Mouse (Mus musculus) limb, embryonic 15.5 days (tissue): ENCODE measurements around the gene Coro2b. TPM values are rescaled to one million over a fixed set of nuclear protein-coding genes. Genes with fewer than 3 reads are reported as not detected.

Experiments used
- ATAC-seq: fragments of 200-750 bp; cut with Nextera tagmentation; 2 replicates; pipeline ENCODE4 v1.8.0; 2017; ENCODE audit warnings: low read depth, moderate TSS enrichment; ENCODE audit not compliant: insufficient number of reproducible peaks, low FRiP score, low TSS enrichment
- H3K27ac ChIP-seq: fragments of 300-500 bp; sonication (generic); 2 replicates; pipeline ENCODE4 v1.5.1; 2015; ENCODE audit warnings: moderate library complexity, mild to moderate bottlenecking, inconsistent platforms
- H3K27me3 ChIP-seq: fragments of 300-500 bp; sonication (generic); 2 replicates; pipeline ENCODE4 v1.6.1; 2015; ENCODE audit warnings: inconsistent platforms
- H3K36me3 ChIP-seq: fragments of 300-500 bp; sonication (generic); 2 replicates; pipeline ENCODE4 v1.6.1; 2015; ENCODE audit warnings: inconsistent platforms
- H3K4me1 ChIP-seq: fragments of 300-500 bp; sonication (generic); 2 replicates; pipeline ENCODE4 v1.6.1; 2015; ENCODE audit warnings: inconsistent platforms
- H3K4me2 ChIP-seq: fragments of 300-500 bp; sonication (generic); 2 replicates; pipeline ENCODE4 v1.6.1; 2015; ENCODE audit warnings: mild to moderate bottlenecking, inconsistent platforms
- H3K4me3 ChIP-seq: fragments of 300-500 bp; sonication (generic); 2 replicates; pipeline ENCODE4 v1.5.1; 2015; ENCODE audit warnings: mild to moderate bottlenecking, inconsistent platforms
- H3K9ac ChIP-seq: fragments of 300-500 bp; sonication (generic); 2 replicates; pipeline ENCODE4 v1.6.1; 2015; ENCODE audit warnings: inconsistent platforms
- H3K9me3 ChIP-seq: fragments of 300-500 bp; sonication (generic); 2 replicates; pipeline ENCODE4 v1.6.1; 2016; ENCODE audit warnings: inconsistent platforms
- WGBS: fragments of 180-500 bp; shearing (Covaris S2); methylation state at CpG from one replicate; pipeline ENCODE4 v1.1.7; 2015; 5-methylcytosine and 5-hydroxymethylcytosine counted together
- polyA plus RNA-seq: library from polyadenylated mRNA; unstranded; fragments of >200 nt; fragmentation: Nextera tagmentation; extraction: Ambion mirVana; gene quantifications from 2 replicates; pipeline ENCODE4 v1.2.1, GENCODE M21; 2015

Gene Coro2b
- polyA plus RNA-seq, 1 experiment from 2014 or later: 9.4 TPM

DNA sequence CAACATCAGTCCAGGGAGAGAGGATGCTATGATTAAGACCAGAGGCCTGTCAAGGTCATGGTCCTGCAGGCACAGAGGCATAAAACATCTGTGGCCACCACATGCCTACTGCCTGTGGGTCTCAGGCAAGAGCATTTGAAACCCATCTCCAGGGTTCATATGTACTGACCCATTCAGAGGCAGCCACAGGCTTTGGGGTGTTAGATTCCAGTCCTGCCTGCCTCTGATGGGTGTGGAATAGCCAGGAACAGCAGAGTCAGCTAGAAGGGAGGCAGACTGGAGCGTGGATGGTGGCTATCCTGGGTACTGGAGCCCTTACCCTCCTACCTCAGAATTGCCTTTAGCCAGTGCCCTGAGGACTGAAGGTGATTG lies 69.4 kb downstream of the Coro2b start:
- no peak overlapping the region for H3K9ac ChIP-seq
- H3K9me3 ChIP-seq: no peaks in the 10 kb centered on the region
- no peak overlapping the region for H3K27ac ChIP-seq
- no peaks in the 10 kb centered on the region for H3K36me3 ChIP-seq
- no peaks in the 10 kb centered on the region for H3K27me3 ChIP-seq
- no peak overlapping the region for H3K4me3 ChIP-seq
- H3K4me1 ChIP-seq: 0 out of 2 replicates have a peak, but pooled peaks cover 7% of the 10 kb centered on the region
- no peak for ATAC-seq
- H3K4me2 ChIP-seq: no peak overlapping the region
- 77% methylated on average over 1 of the region's 1 CpGs for WGBS

DNA sequence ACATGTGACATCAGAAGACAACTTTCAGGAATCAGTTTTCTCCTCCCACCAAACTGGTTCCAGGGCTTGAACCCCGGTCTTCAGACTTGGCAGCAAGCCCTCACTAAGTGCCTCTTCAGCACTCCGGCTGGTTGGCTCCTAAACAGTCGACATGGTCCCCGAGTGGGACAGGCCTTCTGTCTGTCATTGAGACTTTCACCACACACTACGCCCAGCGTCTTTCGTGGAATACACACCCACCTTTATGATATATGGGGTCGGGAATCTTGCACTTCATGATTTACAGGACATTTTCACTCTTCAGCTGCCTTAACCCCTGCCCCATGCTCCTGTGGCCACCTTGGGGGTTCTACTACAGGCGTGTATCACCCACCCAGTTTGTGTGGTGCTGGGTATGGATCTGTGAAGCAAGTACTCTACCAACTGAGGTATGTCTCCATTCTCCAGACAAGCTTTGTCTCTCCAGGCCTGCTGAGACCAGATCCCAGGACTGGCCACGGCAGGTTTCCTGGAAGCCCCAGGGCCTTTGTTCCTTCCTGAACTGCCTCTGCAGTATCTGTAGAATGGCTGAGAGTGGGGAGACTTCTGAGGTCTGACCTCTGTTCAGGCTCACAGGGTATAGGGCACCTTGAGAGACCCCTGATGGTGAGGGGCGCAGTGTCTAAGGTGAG lies 70.0 kb downstream of the Coro2b start:
- Histone ChIP-seq H3K9ac (no peak overlapping the region), H3K9me3 (no peaks in the 10 kb centered on the region), H3K4me1 (0 out of 2 replicates have a peak, but pooled peaks cover 7% of the 10 kb centered on the region), H3K36me3 (no peaks in the 10 kb centered on the region), H3K4me2 (no peak overlapping the region), H3K4me3 (no peak overlapping the region), H3K27me3 (no peaks in the 10 kb centered on the region), H3K27ac (no peak overlapping the region)
- ATAC-seq: no peak
- 80% methylated on average over 11 of the region's 11 CpGs for WGBS

GRCm38 (mm10) chr9:62466053-62466452 lies 70.8 kb downstream of the Coro2b start:
- 83% methylated on average over 8 of the region's 8 CpGs for WGBS
- Histone ChIP-seq H3K4me2 (no peak overlapping the region), H3K4me3 (no peak overlapping the region), H3K27me3 (no peaks in the 10 kb centered on the region), H3K9me3 (no peaks in the 10 kb centered on the region), H3K4me1 (0 out of 2 replicates have a peak, but pooled peaks cover 7% of the 10 kb centered on the region), H3K27ac (no peak overlapping the region), H3K36me3 (no peaks in the 10 kb centered on the region), H3K9ac (no peak overlapping the region)
- no peak for ATAC-seq

GRCm38 (mm10) chr9:62464727-62465126 lies 72.1 kb downstream of the Coro2b start:
- Histone ChIP-seq H3K36me3 (no peaks in the 10 kb centered on the region), H3K4me2 (no peak overlapping the region), H3K4me3 (no peak overlapping the region), H3K27me3 (no peaks in the 10 kb centered on the region), H3K27ac (no peak overlapping the region), H3K9me3 (no peaks in the 10 kb centered on the region), H3K4me1 (0 out of 2 replicates have a peak, but pooled peaks cover 7% of the 10 kb centered on the region), H3K9ac (no peak overlapping the region)
- no peak for ATAC-seq
- 64% methylated on average over 10 of the region's 10 CpGs for WGBS

- H3K4me2 ChIP-seq: no peak overlapping the region
- no peaks in the 10 kb centered on the region for H3K36me3 ChIP-seq
- 83% methylated on average over 1 of the region's 1 CpGs for WGBS
- no peaks in the 10 kb centered on the region for H3K9me3 ChIP-seq
- H3K27me3 ChIP-seq: no peaks in the 10 kb centered on the region
- no peak overlapping the region for H3K9ac ChIP-seq
- H3K4me3 ChIP-seq: no peak overlapping the region
- peaks cover 3% of the 10 kb centered on the region; the same call in 1 of the 2 replicates for H3K4me1 ChIP-seq
- H3K27ac ChIP-seq: no peak overlapping the region
- no peak for ATAC-seq
These were observed 75.1 kb downstream of the Coro2b start for GRCm38 (mm10) chr9:62461766-62462165.

- no peak overlapping the region for H3K4me2 ChIP-seq
- H3K4me3 ChIP-seq: no peak overlapping the region
- no peaks in the 10 kb centered on the region for H3K9me3 ChIP-seq
- no peak overlapping the region for H3K27ac ChIP-seq
- no peak for ATAC-seq
- peaks cover 4% of the 10 kb centered on the region for H3K4me1 ChIP-seq
- no peaks in the 10 kb centered on the region for H3K27me3 ChIP-seq
- no peak overlapping the region for H3K9ac ChIP-seq
- WGBS: 82% methylated on average over 8 of the region's 8 CpGs
- no peaks in the 10 kb centered on the region for H3K36me3 ChIP-seq
These were observed 75.7 kb downstream of the Coro2b start for GRCm38 (mm10) chr9:62461095-62461494.

DNA sequence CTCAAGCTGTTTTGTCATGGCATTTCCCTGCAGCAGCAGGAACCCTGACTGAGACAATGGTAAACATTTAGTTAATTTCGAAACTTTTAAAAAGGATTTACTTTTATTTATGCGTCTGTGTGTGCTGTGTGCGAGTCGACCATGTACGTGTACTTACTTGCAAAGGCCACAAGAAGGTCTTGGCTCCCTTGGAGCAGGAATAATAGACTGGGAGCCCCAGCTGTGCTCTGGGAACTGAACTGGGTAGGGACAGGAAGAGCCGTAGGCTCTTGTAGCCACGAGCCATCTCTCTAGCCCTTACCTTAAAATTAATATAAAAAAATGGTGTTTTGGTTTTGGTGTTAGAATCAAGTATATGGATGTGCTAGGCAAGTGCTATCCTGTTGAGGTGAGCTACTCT lies 76.8 kb downstream of the Coro2b start:
- no peak for ATAC-seq
- Histone ChIP-seq H3K4me3 (no peak overlapping the region), H3K27ac (no peak overlapping the region), H3K4me2 (no peak overlapping the region), H3K36me3 (no peaks in the 10 kb centered on the region), H3K4me1 (peaks cover 14% of the 10 kb centered on the region), H3K27me3 (no peaks in the 10 kb centered on the region), H3K9me3 (no peaks in the 10 kb centered on the region), H3K9ac (no peak overlapping the region)
- WGBS: 85% methylated on average over 7 of the region's 7 CpGs

GRCm38 (mm10) chr9:62458457-62458856 lies 78.4 kb downstream of the Coro2b start:
- H3K27me3 ChIP-seq: no peaks in the 10 kb centered on the region
- H3K27ac ChIP-seq: no peak overlapping the region
- H3K4me1 ChIP-seq: peaks cover 18% of the 10 kb centered on the region
- no peaks in the 10 kb centered on the region for H3K9me3 ChIP-seq
- H3K9ac ChIP-seq: no peak overlapping the region
- H3K4me3 ChIP-seq: no peak overlapping the region
- no peaks in the 10 kb centered on the region for H3K36me3 ChIP-seq
- WGBS: 78% methylated on average over 3 of the region's 3 CpGs
- no peak for ATAC-seq
- no peak overlapping the region for H3K4me2 ChIP-seq

GRCm38 (mm10) chr9:62456015-62456414 lies 80.8 kb downstream of the Coro2b start:
- Histone ChIP-seq H3K4me3 (no peak overlapping the region), H3K9me3 (no peaks in the 10 kb centered on the region), H3K27me3 (no peaks in the 10 kb centered on the region), H3K27ac (peak overlapping the region; percentile 63), H3K36me3 (no peaks in the 10 kb centered on the region), H3K9ac (no peak overlapping the region), H3K4me1 (peaks cover 18% of the 10 kb centered on the region), H3K4me2 (no peak overlapping the region)
- peak; percentile 57; the same call in 1 of the 2 replicates for ATAC-seq
- WGBS: 26% methylated on average over 5 of the region's 5 CpGs

GRCm38 (mm10) chr9:62455210-62455969 lies 81.5 kb downstream of the Coro2b start:
- no peak for ATAC-seq

DNA sequence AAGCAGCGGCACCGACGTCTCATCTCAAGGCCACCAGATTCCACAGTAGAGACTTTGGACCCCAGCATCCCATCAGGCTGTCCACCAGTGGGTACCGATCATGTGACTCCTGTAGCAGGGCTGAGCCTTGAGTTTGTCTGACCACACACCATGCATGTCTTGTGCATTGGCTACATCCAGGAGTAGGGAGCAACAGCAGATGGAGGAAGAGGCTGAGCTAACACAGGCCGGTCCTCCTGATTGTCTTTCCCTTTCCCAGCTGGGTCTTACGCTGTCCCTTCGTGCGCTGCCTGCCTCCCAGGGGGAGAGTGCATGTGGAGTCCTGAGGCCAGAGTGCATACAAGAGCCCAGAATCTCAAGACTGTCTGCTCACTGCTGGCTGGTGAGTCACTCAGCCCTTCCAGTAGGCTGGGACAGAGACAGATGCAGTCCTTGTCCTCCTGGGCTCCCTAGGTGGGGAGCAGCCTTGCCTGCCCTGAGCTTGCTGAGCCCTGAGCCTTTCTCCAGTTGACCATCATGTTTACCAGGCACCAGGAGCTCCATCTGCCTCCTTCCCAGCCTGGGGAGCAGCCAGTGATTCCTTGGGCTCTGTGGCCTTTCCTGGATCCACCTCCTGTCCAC lies 84.4 kb downstream of the Coro2b start:
- 94% methylated on average over 8 of the region's 8 CpGs for WGBS
- no peaks in the 10 kb centered on the region for H3K27me3 ChIP-seq
- H3K27ac ChIP-seq: no peak overlapping the region
- H3K4me2 ChIP-seq: no peak overlapping the region
- H3K36me3 ChIP-seq: no peaks in the 10 kb centered on the region
- ATAC-seq: no peak
- H3K9me3 ChIP-seq: no peaks in the 10 kb centered on the region
- H3K9ac ChIP-seq: no peak overlapping the region
- no peak overlapping the region for H3K4me3 ChIP-seq
- peaks cover 15% of the 10 kb centered on the region for H3K4me1 ChIP-seq

More at GRCm38 (mm10) chr9:62455210-62455969, 81.5 kb downstream of the Coro2b start:
- Histone ChIP-seq H3K4me1 (peaks cover 18% of the 10 kb centered on the region), H3K9ac (no peak overlapping the region), H3K27ac (peak overlapping the region; percentile 63), H3K4me2 (no peak overlapping the region), H3K27me3 (no peaks in the 10 kb centered on the region), H3K9me3 (no peaks in the 10 kb centered on the region), H3K36me3 (no peaks in the 10 kb centered on the region), H3K4me3 (no peak overlapping the region)
- WGBS: 48% methylated on average over 8 of the region's 8 CpGs
